Mouse (Mus musculus) neural tube, embryonic 15.5 days (tissue): ENCODE data around the gene Gstp1. TPM values are rescaled to one million over a fixed set of nuclear protein-coding genes. Genes with fewer than 3 reads are reported as not detected.

Source experiments
- ATAC-seq: fragments of 200-750 bp; cut with Nextera tagmentation; 2 replicates; pipeline ENCODE4 v1.8.0; 2017; ENCODE audit warnings: mild to moderate bottlenecking, moderate TSS enrichment, moderate library complexity; ENCODE audit not compliant: low FRiP score
- H3K27ac ChIP-seq: fragments of 300-500 bp; sonication (generic); replicated peaks from 2 replicates; pipeline ENCODE4 v1.5.1; 2015; ENCODE audit warnings: mild to moderate bottlenecking, inconsistent platforms
- H3K27me3 ChIP-seq: fragments of 300-500 bp; sonication (generic); replicated peaks from 2 replicates; pipeline ENCODE4 v1.6.1; 2015; ENCODE audit warnings: inconsistent platforms
- H3K36me3 ChIP-seq: fragments of 300-500 bp; sonication (generic); 2 replicates; pipeline ENCODE4 v1.6.1; 2015; ENCODE audit warnings: inconsistent platforms
- H3K4me1 ChIP-seq: fragments of 300-500 bp; sonication (generic); 2 replicates; pipeline ENCODE4 v1.6.1; 2015; ENCODE audit warnings: inconsistent platforms
- H3K4me2 ChIP-seq: fragments of 300-500 bp; sonication (generic); 2 replicates; pipeline ENCODE4 v1.6.1; 2015; ENCODE audit warnings: inconsistent platforms, mild to moderate bottlenecking, moderate library complexity
- H3K4me3 ChIP-seq: fragments of 300-500 bp; sonication (generic); replicated peaks from 2 replicates; pipeline ENCODE4 v1.5.1; 2015; ENCODE audit warnings: mild to moderate bottlenecking, inconsistent platforms
- H3K9ac ChIP-seq: fragments of 300-500 bp; sonication (generic); replicated peaks from 2 replicates; pipeline ENCODE4 v1.6.1; 2015; ENCODE audit warnings: mild to moderate bottlenecking, inconsistent platforms
- H3K9me3 ChIP-seq: fragments of 300-500 bp; sonication (generic); replicated peaks from 2 replicates; pipeline ENCODE4 v1.6.1; 2016; ENCODE audit warnings: inconsistent platforms
- WGBS: fragments of 180-500 bp; shearing (Covaris S2); methylation state at CpG from one replicate; pipeline ENCODE4 v1.1.7; 2015; ENCODE audit warnings: mixed read lengths; 5-methylcytosine and 5-hydroxymethylcytosine counted together
- polyA plus RNA-seq: library from polyadenylated mRNA; unstranded; fragments of >200 nt; fragmentation: Nextera tagmentation; extraction: Ambion mirVana; gene quantifications from 2 replicates; pipeline ENCODE4 v1.2.1, GENCODE M21; 2015

Gene Gstp1
- polyA plus RNA-seq, 1 experiment from 2014 or later: 552 TPM

DNA sequence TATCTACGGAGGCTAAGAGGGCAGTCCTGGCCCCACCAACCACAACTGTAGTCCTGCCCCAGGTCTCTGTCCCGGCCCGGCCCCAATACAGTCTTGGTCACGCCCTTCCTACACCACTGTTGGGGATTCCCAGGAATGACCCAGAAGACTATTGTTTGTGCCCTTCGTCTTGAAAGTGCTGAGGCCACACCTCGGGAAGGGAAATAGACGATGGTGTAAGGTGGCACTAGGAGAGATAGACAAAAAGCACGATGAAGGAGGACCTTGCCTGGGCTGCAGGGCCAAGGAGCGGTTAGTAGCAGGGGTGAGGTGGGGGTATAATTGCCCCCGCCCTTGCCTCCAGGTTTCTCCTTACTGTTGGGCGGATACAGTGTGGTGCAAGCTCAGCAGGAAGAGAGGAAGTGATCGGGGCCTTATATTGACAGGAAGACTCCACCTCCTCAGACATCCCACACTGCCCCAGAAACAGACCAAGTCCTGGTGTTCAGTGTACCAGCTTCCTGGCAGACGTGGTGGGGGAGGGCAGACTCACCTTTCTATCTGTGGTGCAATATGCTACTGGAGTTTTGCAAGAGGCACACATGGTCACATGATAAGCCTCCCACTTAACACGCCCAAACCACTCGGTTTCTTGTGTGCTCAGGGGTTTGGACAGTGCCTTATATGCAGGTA lies 21.4 kb upstream of the Gstp1 start, which contains the start of gene Gstp3:
Gene Gstp3, minus strand, starts transcription at position 501 of the 672 bp plus-strand sequence.
- H3K4me2 ChIP-seq: no peak within 1 kb of the TSS
- H3K36me3 ChIP-seq: no peaks in the 10 kb centered on the region
- H3K4me3 ChIP-seq: no peak within 1 kb of the TSS
- no peak within 1 kb of the TSS for H3K27ac ChIP-seq
- WGBS: 83% methylated on average over 15 of the region's 15 CpGs
- H3K9ac ChIP-seq: no peak within 1 kb of the TSS
- ATAC-seq: no peak
- H3K27me3 ChIP-seq: no peaks in the 10 kb centered on the region
- H3K9me3 ChIP-seq: no peaks in the 10 kb centered on the region
- H3K4me1 ChIP-seq: no peaks in the 10 kb centered on the region

DNA sequence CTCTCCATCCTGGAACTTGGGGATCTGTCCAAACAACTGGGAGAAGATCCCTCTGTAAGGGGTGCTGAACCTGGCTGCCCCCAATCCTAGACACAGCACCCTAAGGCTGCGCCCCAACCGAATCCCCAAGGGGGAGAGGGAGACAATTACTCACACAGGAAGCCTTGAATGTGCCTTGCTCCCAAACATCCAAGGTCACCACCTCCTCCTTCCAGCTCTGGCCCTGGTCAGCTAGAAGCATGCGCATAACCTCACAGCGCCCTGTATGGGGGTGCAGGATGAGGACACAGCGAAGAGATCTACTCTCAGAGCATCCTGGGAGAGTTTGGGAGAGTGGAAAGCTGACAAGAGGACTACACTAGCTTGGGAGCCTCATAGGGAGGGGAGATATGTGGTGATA lies 20.8 kb upstream of the Gstp1 start:
- ATAC-seq: no peak
- no peaks in the 10 kb centered on the region for H3K4me1 ChIP-seq
- no peaks in the 10 kb centered on the region for H3K27me3 ChIP-seq
- no peaks in the 10 kb centered on the region for H3K36me3 ChIP-seq
- H3K9me3 ChIP-seq: no peaks in the 10 kb centered on the region
- H3K27ac ChIP-seq: no peak overlapping the region
- H3K4me3 ChIP-seq: no peak overlapping the region
- no peak overlapping the region for H3K4me2 ChIP-seq
- H3K9ac ChIP-seq: no peak overlapping the region
- WGBS: 90% methylated on average over 5 of the region's 5 CpGs

DNA sequence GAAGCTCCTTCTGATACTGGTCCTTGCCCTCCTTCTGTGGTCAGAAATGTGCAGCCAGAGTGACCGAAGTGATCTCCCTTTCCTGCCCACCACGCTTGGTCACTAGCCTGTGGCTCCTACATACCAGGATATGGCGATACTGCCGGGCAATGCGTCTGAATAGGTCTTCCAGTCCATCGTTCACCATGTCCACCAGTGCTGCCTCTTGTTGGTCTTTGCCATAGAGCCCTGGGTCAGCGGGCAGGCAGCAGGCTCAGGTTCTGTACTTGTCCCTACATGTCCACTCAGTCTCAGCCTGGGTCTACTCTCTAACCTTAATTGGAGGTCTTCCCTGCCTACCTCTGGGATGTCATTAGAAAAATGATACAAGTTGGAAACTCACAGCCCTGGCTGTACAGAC lies 20.2 kb upstream of the Gstp1 start:
- no peaks in the 10 kb centered on the region for H3K27me3 ChIP-seq
- H3K36me3 ChIP-seq: no peaks in the 10 kb centered on the region
- no peaks in the 10 kb centered on the region for H3K4me1 ChIP-seq
- H3K9ac ChIP-seq: no peak overlapping the region
- H3K4me3 ChIP-seq: no peak overlapping the region
- WGBS: 98% methylated on average over 7 of the region's 7 CpGs
- H3K4me2 ChIP-seq: no peak overlapping the region
- no peak overlapping the region for H3K27ac ChIP-seq
- no peak for ATAC-seq
- no peaks in the 10 kb centered on the region for H3K9me3 ChIP-seq

DNA sequence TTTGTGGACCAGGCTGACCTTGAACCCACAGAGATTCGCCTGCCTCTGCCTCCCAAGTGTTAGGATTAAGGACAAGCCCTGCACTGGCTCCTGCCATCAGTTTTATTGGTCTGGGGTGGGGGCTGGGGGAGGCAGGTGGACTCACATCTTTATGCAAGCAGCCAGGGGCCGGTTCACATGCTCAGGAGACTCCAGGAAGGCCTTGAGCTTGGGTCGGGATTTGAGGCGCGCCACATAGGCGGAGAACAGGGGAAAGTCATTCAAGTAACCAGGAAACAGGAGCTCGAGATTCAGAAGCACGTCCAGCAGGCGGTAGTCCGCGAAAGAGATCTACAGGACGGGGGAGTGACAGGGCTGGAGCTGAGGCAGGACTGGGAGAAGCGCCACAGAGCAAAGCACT lies 19.6 kb upstream of the Gstp1 start:
- Histone ChIP-seq H3K9ac (no peak overlapping the region), H3K36me3 (no peaks in the 10 kb centered on the region), H3K4me2 (no peak overlapping the region), H3K9me3 (no peaks in the 10 kb centered on the region), H3K4me1 (no peaks in the 10 kb centered on the region), H3K27me3 (no peaks in the 10 kb centered on the region), H3K27ac (no peak overlapping the region), H3K4me3 (no peak overlapping the region)
- WGBS: 87% methylated on average over 13 of the region's 13 CpGs
- ATAC-seq: no peak

DNA sequence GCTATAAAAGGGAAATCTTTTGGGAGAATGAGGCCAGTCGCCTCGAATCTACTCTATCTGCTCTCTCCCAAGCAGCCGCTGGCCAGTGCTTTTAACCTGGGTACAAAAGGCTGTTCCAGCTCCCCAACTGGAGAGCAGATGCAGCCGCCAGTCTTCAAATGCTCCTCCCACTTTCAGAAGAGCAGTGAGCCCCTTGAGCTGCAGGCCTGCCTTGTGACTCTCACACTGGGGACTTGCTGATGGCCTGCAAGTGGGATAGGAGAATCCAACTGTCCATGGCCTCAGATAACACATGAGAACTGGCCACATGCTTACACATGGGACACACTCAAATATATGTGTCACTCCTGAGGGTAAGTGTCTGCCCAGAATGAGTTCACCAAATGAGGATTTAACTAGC lies 18.9 kb upstream of the Gstp1 start:
- Histone ChIP-seq H3K4me3 (no peak overlapping the region), H3K36me3 (no peaks in the 10 kb centered on the region), H3K27ac (no peak overlapping the region), H3K9me3 (no peaks in the 10 kb centered on the region), H3K9ac (no peak overlapping the region), H3K4me2 (no peak overlapping the region), H3K27me3 (no peaks in the 10 kb centered on the region), H3K4me1 (no peaks in the 10 kb centered on the region)
- no peak for ATAC-seq
- 33% methylated on average over 4 of the region's 4 CpGs for WGBS

DNA sequence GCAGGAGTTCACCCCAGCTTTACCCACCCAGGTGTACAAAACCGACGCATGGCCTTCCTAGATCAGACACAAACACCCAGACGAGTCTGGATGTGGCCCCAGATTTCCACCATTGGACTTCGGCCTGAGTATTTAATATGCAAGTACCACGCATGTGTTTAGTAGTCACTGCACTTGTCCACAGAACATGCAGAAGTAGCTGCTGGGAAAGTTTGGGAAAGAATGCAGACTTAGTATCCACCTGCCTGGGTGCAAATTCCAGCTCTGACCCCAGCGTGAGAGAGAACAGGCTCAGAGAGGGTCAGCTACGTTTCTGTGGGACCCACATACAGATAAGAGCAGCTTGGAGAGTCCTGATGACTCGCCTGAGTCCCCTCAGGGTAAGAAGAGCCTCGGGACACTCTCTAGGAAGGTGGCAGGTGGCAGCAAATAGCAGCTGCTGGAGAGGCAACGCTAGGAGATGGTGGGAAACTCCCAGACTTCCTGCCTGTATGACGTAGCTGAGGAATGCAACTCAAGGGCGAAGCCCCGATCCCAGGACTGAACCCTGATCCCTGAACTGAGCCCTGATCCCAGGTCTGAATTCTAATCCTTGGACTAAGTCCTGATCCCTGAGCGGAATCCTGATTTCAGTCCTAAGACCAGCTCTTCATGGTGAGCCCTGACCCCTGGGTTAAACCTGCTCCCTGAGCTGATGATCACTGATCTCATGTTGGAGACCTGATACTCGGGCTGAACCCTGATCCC lies 18.3 kb upstream of the Gstp1 start:
- H3K36me3 ChIP-seq: no peaks in the 10 kb centered on the region
- H3K4me3 ChIP-seq: no peak overlapping the region
- H3K9me3 ChIP-seq: no peaks in the 10 kb centered on the region
- H3K4me2 ChIP-seq: no peak overlapping the region
- WGBS: 68% methylated on average over 15 of the region's 15 CpGs
- ATAC-seq: no peak
- H3K9ac ChIP-seq: no peak overlapping the region
- H3K4me1 ChIP-seq: no peaks in the 10 kb centered on the region
- H3K27ac ChIP-seq: no peak overlapping the region
- no peaks in the 10 kb centered on the region for H3K27me3 ChIP-seq

DNA sequence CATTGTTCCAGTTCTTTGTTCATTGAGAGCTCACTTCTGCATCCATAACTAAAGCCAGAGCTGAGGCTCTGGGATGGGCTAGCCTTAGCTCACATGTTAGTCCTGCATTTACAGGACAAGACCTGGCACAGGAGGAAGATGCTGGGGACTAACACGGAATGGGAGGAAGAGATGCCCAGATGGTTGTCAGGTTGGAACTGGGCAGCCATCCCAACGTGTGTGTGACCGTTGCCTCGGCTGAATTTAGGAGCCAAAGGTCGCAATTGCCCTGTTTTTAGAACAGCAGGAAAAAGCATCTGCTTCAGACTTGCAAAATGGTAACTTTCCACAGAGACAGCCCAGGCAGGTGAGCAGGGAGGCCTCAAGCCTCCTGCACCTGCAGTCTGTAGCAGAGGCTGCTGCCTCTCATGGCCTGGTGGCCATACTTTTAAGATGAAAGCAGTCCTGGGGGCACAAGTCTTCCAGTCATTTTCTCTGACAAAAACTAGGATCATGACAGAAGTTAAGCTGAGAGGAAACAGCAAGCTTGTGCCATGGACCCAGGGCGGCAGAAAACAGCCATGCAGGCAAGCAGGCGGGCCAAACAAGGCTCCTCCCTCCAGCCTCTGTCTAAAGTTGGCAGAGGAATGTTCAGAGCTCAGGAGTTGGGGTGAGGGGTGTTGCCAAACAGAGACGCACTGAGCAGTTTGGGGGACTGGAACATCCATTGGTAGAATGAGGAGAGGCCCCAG lies 17.6 kb upstream of the Gstp1 start:
- Histone ChIP-seq H3K9me3 (no peaks in the 10 kb centered on the region), H3K4me2 (no peak overlapping the region), H3K27me3 (no peaks in the 10 kb centered on the region), H3K4me3 (no peak overlapping the region), H3K4me1 (no peaks in the 10 kb centered on the region), H3K36me3 (no peaks in the 10 kb centered on the region), H3K27ac (no peak overlapping the region), H3K9ac (no peak overlapping the region)
- WGBS: 82% methylated on average over 8 of the region's 8 CpGs
- ATAC-seq: no peak

DNA sequence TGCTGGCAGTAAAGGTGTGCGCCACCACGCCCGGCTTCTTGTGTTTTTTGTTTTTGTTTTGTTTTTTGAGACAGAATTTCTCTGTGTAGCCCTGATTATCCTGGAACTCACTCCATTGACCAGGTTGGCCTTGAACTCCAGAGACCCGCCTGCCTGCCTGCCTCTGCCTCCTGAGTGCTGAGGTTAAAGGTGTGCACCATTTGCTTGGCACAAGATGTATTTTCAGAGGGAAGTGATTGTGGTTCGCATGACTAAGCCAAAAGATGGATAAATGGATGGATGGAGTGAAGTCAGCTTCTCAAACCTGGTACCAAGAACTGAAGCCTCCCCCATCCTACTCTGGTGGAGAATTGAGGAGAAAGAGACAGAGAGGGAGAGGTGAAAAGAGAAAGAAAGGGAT lies 16.8 kb upstream of the Gstp1 start:
- H3K9me3 ChIP-seq: no peaks in the 10 kb centered on the region
- no peaks in the 10 kb centered on the region for H3K4me1 ChIP-seq
- WGBS: 93% methylated on average over 5 of the region's 5 CpGs
- H3K4me2 ChIP-seq: no peak overlapping the region
- H3K36me3 ChIP-seq: no peaks in the 10 kb centered on the region
- H3K27me3 ChIP-seq: no peaks in the 10 kb centered on the region
- no peak overlapping the region for H3K27ac ChIP-seq
- ATAC-seq: no peak
- H3K4me3 ChIP-seq: no peak overlapping the region
- no peak overlapping the region for H3K9ac ChIP-seq

DNA sequence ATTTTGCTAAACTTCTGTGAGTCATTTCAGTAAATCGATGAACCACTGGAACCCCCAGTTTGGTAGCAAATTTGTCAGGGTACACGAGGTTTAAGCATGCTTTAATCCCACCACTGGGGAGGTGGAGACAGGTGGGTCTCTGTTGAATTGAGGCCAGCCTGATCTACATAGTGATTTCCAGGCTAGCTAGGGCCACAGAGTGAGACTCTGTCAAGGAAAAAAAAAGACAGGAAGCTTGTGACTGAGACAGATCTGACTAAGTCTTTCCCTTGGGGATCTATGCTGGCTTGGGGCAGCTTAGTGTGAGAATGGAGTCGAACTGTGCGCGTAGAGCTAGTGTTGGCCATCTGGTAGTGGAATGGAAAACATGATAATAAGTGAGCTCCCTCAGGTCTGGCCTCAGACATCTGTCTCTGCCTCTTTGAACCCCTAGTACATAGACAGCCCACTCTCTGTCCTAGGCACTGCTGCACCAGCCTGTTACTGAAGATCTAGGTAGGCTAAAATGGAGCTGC lies 14.8 kb upstream of the Gstp1 start:
- 75% methylated on average over 5 of the region's 5 CpGs for WGBS
- H3K4me2 ChIP-seq: no peak overlapping the region
- no peak for ATAC-seq
- no peaks in the 10 kb centered on the region for H3K27me3 ChIP-seq
- no peak overlapping the region for H3K27ac ChIP-seq
- H3K36me3 ChIP-seq: no peaks in the 10 kb centered on the region
- no peak overlapping the region for H3K4me3 ChIP-seq
- H3K9me3 ChIP-seq: no peaks in the 10 kb centered on the region
- H3K4me1 ChIP-seq: no peaks in the 10 kb centered on the region
- H3K9ac ChIP-seq: no peak overlapping the region

DNA sequence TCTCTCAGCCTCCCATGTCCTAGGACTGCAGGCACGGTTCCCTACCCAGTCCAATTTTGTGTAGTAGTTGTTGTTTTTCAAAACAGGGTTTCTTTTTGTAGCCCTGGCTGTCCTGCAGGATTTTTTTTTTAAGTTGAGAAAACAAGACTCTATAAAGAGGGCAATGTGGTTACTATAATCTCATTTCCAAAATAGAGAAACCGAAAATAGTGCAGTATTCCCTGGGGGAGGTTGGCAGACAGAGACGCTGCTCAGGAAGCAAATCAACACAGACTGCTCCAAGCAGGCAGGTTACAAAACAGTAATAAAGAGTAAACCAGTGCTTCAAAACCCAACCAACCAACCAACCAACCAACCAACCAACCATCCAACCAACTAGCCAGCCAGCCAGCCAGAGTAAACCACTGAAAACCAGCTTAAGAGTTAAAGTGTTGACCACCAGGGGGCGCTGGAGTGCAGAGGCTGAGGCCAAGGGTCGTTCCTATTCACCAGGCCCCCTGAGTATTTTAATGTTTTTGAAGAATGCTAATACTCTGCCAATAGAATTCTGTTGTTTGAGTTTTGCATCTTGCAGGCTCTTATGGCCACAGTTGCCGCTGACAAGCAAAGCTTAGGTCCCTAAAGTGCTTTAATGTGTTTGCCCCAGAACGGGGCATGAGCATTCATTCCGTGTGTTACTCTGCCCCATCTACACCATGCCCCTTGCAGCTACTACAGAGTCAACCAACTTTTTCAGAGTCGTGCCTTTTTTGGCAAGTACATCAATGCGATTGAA lies 14.1 kb upstream of the Gstp1 start:
- no peaks in the 10 kb centered on the region for H3K4me1 ChIP-seq
- 55% methylated on average over 10 of the region's 10 CpGs for WGBS
- H3K27me3 ChIP-seq: no peaks in the 10 kb centered on the region
- no peak overlapping the region for H3K27ac ChIP-seq
- ATAC-seq: no peak
- no peak overlapping the region for H3K4me3 ChIP-seq
- no peak overlapping the region for H3K9ac ChIP-seq
- H3K36me3 ChIP-seq: no peaks in the 10 kb centered on the region
- H3K4me2 ChIP-seq: no peak overlapping the region
- no peaks in the 10 kb centered on the region for H3K9me3 ChIP-seq

DNA sequence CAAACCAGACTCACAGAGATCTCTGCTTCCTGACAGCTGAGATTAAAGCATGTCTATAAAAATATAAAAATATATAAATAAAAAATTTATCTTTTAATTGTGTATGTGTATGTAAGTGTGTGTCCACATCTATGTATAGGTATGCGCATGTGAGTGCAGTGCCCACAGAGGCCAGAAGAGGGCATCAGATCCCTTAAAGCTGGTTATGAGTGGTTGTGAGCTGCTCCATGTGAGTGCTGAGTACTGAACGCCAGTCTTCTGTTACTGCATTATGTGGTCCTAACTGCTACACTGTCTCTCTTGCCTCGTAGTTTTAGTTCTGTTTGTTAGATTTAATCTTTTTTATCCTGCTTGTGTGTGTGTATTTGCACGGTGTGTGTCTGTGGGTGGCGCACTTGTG lies 13.2 kb upstream of the Gstp1 start:
- H3K9me3 ChIP-seq: no peaks in the 10 kb centered on the region
- 95% methylated on average over 5 of the region's 5 CpGs for WGBS
- ATAC-seq: no peak
- no peaks in the 10 kb centered on the region for H3K27me3 ChIP-seq
- H3K9ac ChIP-seq: no peak overlapping the region
- H3K27ac ChIP-seq: no peak overlapping the region
- H3K4me2 ChIP-seq: no peak overlapping the region
- H3K36me3 ChIP-seq: no peaks in the 10 kb centered on the region
- no peak overlapping the region for H3K4me3 ChIP-seq
- H3K4me1 ChIP-seq: 0 out of 2 replicates have a peak, but pooled peaks cover 2% of the 10 kb centered on the region
